Mouse (Mus musculus) intestine, embryonic 15.5 days (tissue): ENCODE measurements around the gene Gm20834. TPM values are rescaled to one million over a fixed set of nuclear protein-coding genes. Genes with fewer than 3 reads are reported as not detected.
"Not testable (repeated sequence)": the region's sequence is repeated elsewhere in the genome, so short reads cannot be mapped to it uniquely, and the experiment has no call there.

Experiments
- ATAC-seq: fragments of 200-750 bp; cut with Nextera tagmentation; 2 replicates; pipeline ENCODE4 v1.8.0; 2017; ENCODE audit warnings: moderate TSS enrichment, moderate library complexity
- H3K27ac ChIP-seq: fragments of 300-500 bp; sonication (generic); 2 replicates; pipeline ENCODE4 v1.5.1; 2015; ENCODE audit warnings: mild to moderate bottlenecking, inconsistent platforms
- H3K27me3 ChIP-seq: fragments of 300-500 bp; sonication (generic); replicated peaks from 2 replicates; pipeline ENCODE4 v1.6.1; 2015; ENCODE audit warnings: inconsistent platforms
- H3K36me3 ChIP-seq: fragments of 300-500 bp; sonication (generic); 2 replicates; pipeline ENCODE4 v1.6.1; 2015; ENCODE audit warnings: inconsistent platforms
- H3K4me1 ChIP-seq: fragments of 300-500 bp; sonication (generic); replicated peaks from 2 replicates; pipeline ENCODE4 v1.6.1; 2015; ENCODE audit warnings: inconsistent platforms
- H3K4me2 ChIP-seq: fragments of 300-500 bp; sonication (generic); replicated peaks from 2 replicates; pipeline ENCODE4 v1.6.1; 2015; ENCODE audit warnings: mild to moderate bottlenecking, inconsistent platforms
- H3K4me3 ChIP-seq: fragments of 300-500 bp; sonication (generic); replicated peaks from 2 replicates; pipeline ENCODE4 v1.5.1; 2015; ENCODE audit warnings: inconsistent platforms
- H3K9ac ChIP-seq: fragments of 300-500 bp; sonication (generic); 2 replicates; pipeline ENCODE4 v1.6.1; 2015; ENCODE audit warnings: inconsistent platforms
- H3K9me3 ChIP-seq: fragments of 300-500 bp; sonication (generic); 2 replicates; pipeline ENCODE4 v1.6.1; 2016; ENCODE audit warnings: inconsistent platforms
- WGBS: fragments of 180-500 bp; shearing (Covaris S2); methylation state at CpG from one replicate; pipeline ENCODE4 v1.1.7; 2015; 5-methylcytosine and 5-hydroxymethylcytosine counted together
- polyA plus RNA-seq: library from polyadenylated mRNA; unstranded; fragments of >200 nt; fragmentation: Nextera tagmentation; extraction: Ambion mirVana; gene quantifications from 2 replicates; pipeline ENCODE4 v1.2.1, GENCODE M21; 2015

The Gm20834 gene
- not detected in 2 replicates for polyA plus RNA-seq

DNA sequence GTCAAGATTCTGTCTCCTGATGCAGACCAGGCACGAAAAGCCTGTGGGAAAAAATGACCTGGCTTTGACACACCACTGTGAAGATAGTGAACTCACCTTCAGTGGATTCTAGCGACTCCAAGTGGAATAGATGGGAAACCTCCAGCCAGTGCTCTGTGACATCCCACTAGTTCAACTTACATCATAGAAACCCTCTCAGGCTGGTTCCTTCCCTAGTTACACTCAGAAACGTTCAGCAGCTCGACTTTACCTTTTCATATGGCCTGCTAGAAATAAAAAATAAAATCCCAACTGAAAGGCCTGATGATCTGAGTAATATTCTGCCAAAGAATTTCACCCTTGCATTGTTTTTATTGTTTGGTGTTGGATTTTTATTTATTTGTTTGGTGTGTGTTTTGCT, at the start of gene Gm20834:
Gene Gm20834, minus strand, starts transcription at position 101 of the 400 bp plus-strand sequence.
- not testable (repeated sequence) for H3K27ac ChIP-seq, H3K36me3 ChIP-seq, H3K4me3 ChIP-seq, ATAC-seq, H3K9me3 ChIP-seq, H3K27me3 ChIP-seq, H3K4me2 ChIP-seq, H3K9ac ChIP-seq, H3K4me1 ChIP-seq
- 46% methylated on average over 4 of the region's 4 CpGs for WGBS

Other genes starting within 250 kb of the Gm20834 start
- not detected in 2 replicates for gene Gm21310, start 177.4 kb downstream of the Gm20834 start, polyA plus RNA-seq
- gene Gm28510, start 88.1 kb upstream of the Gm20834 start, polyA plus RNA-seq = not detected in 2 replicates
- not detected in 2 replicates for gene Gm20737, start 211.5 kb upstream of the Gm20834 start, polyA plus RNA-seq
- not detected in 2 replicates for gene Gm21775, start 228.9 kb upstream of the Gm20834 start, polyA plus RNA-seq